Mouse (Mus musculus) thymus, adult 2 months (tissue): ENCODE measurements around the gene Cyp20a1.

ENCODE experiments used
- CTCF ChIP-seq: fragments of 200-500 bp; IDR thresholded peaks from 2 replicates; pipeline ENCODE4 v1.5.1; 2012; ENCODE audit warnings: mild to moderate bottlenecking, control low read depth, low read length, moderate library complexity, borderline replicate concordance; ENCODE audit not compliant: control insufficient read depth, poor library complexity, insufficient read depth; ENCODE audit errors: extremely low read depth
- POLR2A ChIP-seq: fragments of 200-500 bp; IDR thresholded peaks from 2 replicates; pipeline ENCODE4 v1.6.1; 2012; ENCODE audit warnings: mild to moderate bottlenecking, low read length, control low read depth, moderate library complexity; ENCODE audit not compliant: control insufficient read depth, poor library complexity, insufficient read depth; ENCODE audit errors: extremely low read depth

DNA sequence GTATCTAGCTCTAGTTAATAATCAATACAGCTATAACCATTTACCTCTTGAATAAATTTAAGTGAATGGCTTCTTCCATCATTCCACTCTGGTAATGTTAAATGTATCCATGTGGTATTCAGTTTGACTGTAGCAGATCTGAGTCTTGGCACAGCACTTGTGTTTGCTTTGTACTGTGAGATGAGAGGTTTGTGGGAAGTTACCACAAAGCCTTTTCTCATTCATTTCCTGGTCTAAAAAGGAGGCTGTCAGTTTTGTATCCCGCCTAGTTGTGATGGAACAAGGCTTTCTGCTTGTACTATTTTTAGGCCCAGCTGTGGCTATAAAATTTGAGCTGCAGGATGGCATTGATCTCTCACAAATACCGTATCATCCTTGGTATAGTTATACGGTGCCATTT is 73.6 kb downstream of the Cyp20a1 start:
- no peak for TF ChIP-seq CTCF
- TF ChIP-seq POLR2A = no peak
